Mouse (Mus musculus) spleen, adult 10 weeks (tissue): ENCODE measurements around the gene Retreg3. TPM values are rescaled to one million over a fixed set of nuclear protein-coding genes. Genes with fewer than 3 reads are reported as not detected.

Experiments used
- polyA plus RNA-seq: library from polyadenylated mRNA; stranded (reverse); fragments of 350-450 nt; fragmentation: Illumina TruSeq; extraction: RNeasy Lipid Tissue Mini Kit (QIAGEN cat#74804); gene quantifications from one replicate; pipeline ENCODE4 v1.2.3, GENCODE M21; 2015; ENCODE audit warnings: low replicate concordance; ENCODE audit not compliant: insufficient read depth

The Retreg3 gene
- polyA plus RNA-seq, result 94.9 TPM

DNA sequence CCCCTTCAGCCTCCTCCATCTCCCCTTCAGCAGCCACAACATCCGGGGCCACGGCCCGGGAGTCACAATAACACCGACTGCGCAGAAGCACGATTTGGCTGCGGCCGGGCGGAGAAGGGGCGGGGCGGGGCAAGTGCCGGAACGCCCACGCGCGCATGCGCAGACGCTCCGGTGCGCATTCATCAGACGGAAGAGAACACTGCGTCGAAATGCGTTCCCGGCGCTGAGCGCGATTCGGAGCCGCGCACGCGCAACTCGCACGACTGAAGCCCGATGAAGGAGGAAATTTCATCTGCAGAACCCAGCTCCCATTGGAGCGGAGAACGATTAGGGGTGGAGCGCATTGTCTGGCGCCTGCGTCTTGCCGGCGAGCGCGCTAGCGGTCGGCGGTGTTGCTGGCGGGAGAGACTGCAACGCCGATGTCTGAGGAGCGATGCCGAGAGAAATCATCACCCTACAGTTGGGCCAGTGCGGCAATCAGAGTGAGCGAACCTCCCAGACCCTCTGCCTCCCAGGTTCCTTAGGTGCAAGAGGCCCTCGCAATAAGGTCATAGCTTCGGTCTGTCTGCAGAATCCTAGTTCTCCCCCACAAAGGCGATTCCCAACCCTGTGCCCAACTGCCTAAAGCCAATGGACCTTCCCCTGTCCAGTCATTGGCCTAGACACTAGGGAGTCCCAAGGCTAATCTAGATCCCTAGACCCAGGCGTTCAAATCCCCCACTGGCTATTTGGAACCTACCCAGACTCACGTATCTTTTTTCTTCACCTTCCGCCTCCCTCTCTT lies at the start of gene Retreg3, which contains the start of gene Tubg1:
TSS of gene Retreg3 (minus strand) at position 133 of the 784 bp plus-strand sequence.
TSS of gene Tubg1 (plus strand) at position 178 of the 784 bp plus-strand sequence.

GRCm38 (mm10) chr11:101155728-101156371 lies 36.2 kb upstream of the Retreg3 start, which contains the start of gene Tubg2:
Gene Tubg2 (plus strand): TSS chr11:101155907.

GRCm38 (mm10) chr11:101095314-101096024 lies 24.2 kb downstream of the Retreg3 start, which contains the start of gene Psmc3ip:
Gene Psmc3ip (minus strand): TSS chr11:101095436.

DNA sequence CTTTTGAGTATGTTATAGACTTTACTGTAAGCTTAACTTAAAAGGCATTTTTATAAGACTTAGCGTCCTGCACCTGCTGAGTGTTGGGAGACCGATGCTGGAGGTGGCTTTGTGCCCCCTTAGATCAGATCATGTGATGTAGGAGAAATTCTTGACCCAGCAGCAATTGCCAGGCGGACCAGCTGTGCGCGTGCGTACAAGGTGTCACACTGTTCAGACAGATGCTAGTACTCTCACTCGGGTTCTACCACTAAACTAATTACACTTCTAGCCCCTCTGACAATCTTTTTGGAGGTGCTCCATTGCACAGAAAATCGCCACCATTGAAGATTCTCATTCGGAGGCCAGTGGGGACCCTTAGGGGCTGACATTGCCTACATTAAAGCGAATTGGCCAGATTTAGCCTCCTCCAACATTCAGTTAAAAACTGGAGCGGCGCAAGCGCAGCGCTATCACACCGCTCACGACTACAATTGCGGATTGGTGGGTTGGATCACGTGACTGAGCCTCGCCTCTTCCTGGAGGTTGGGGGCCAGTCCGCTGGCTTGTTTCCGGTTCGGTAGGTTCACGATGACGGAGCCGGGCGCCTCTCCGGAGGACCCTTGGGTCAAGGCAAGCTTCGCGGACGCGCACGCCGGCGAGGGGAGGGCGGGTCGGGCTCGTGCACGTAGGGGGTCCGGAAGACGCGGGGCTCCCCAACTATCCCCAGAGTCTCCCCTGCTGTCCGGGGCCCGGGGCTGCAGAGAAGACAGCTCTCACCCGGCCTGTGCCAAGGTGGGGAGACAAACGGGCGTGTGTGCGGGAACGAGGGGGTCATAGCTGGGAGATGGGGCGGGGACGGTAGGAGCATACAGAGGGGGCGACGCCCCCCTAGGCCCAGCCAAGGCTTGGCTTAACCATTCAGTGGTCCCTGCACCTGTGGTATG lies 32.7 kb downstream of the Retreg3 start, which contains the start of gene Mlx:
TSS of gene Mlx (plus strand) at position 522 of the 926 bp plus-strand sequence.

GRCm38 (mm10) chr11:101082208-101083082 lies 37.2 kb downstream of the Retreg3 start, which contains the start of gene Coasy:
Gene Coasy (plus strand): TSS chr11:101082565.

GRCm38 (mm10) chr11:101078121-101078520 lies 41.6 kb downstream of the Retreg3 start, which contains the start of gene Hsd17b1:
Gene Hsd17b1 (plus strand): TSS chr11:101078411.

DNA sequence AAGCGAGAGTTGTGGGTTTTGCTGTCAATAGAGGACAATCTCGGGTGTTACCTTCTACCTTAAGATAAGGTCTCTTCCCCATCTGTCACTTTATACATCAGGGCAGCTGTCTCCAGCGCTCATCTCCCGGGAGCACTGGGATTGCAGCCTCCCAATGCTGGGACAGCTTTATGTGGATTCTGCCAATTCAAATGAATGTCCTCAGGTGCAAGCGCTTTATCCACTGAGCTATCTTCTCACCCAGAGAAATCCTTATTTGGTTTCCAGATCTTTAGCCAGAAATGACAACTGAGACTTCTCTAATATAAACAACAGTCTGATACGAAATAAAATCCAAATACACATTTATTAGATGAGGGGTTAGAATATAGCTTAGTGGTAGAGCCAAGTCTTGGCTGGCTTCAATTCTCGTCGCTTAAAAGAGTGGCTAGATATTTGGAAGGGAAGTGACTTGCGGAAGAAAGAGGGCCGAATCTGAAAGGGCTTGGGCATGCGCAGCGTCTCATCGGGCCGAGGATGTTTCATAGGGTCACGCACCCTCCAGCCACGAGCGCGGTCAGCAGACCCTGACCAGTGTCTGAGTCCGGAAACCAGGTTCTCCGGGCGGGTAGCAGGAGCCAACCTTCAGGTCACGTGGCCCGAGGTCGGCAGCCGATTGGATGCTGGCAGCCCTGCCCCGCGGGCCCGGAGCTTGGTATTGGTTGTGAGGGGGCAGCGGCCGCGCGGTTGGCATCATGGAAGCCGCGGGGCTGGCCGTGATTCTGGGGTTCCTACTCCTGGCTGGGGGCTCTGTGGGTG lies 50.1 kb downstream of the Retreg3 start, which contains the start of gene Naglu:
TSS of gene Naglu (plus strand) at position 622 of the 798 bp plus-strand sequence.

Other genes starting within 250 kb of the Retreg3 start
- 99.4 TPM for gene Stat3, start 180.4 kb downstream of the Retreg3 start, polyA plus RNA-seq
- gene Cavin1, start 149.0 kb downstream of the Retreg3 start, polyA plus RNA-seq, result 27.5 TPM
- 47.4 TPM for gene Atp6v0a1, start 110.4 kb downstream of the Retreg3 start, polyA plus RNA-seq
- 6.9 TPM for gene Naglu, start 49.9 kb downstream of the Retreg3 start, polyA plus RNA-seq
- 0.70 TPM for gene Hsd17b1, start 41.5 kb downstream of the Retreg3 start, polyA plus RNA-seq
- gene Coasy, start 37.3 kb downstream of the Retreg3 start, polyA plus RNA-seq, result 10.9 TPM
- gene Mlx, start 32.6 kb downstream of the Retreg3 start, polyA plus RNA-seq, result 64.9 TPM
- gene Psmc3ip, start 24.5 kb downstream of the Retreg3 start, polyA plus RNA-seq, result 5.5 TPM
- gene Tubg1, start within 50 bp of the Retreg3 start, polyA plus RNA-seq, result 7.7 TPM
- gene Tubg2, start 36.0 kb upstream of the Retreg3 start, polyA plus RNA-seq, result 1.6 TPM
- gene Cntnap1, start 50.6 kb upstream of the Retreg3 start, polyA plus RNA-seq, result 0.69 TPM
- 0.40 TPM for gene Plekhh3, start 51.5 kb upstream of the Retreg3 start, polyA plus RNA-seq
- gene Ccr10, start 55.5 kb upstream of the Retreg3 start, polyA plus RNA-seq, result not detected
- gene Ezh1, start 106.6 kb upstream of the Retreg3 start, polyA plus RNA-seq, result 58.1 TPM
- gene Ramp2, start 126.1 kb upstream of the Retreg3 start, polyA plus RNA-seq, result 39.4 TPM
- 112 TPM for gene Vps25, start 133.8 kb upstream of the Retreg3 start, polyA plus RNA-seq
- 1.3 TPM for gene Wnk4, start 140.7 kb upstream of the Retreg3 start, polyA plus RNA-seq
- gene Cntd1, start 159.1 kb upstream of the Retreg3 start, polyA plus RNA-seq, result 1.3 TPM
- gene Coa3, start 159.2 kb upstream of the Retreg3 start, polyA plus RNA-seq, result 44.5 TPM
- gene Becn1, start 182.4 kb upstream of the Retreg3 start, polyA plus RNA-seq, result 156 TPM
- 225 TPM for gene Psme3, start 196.3 kb upstream of the Retreg3 start, polyA plus RNA-seq
- gene Aoc2, start 205.2 kb upstream of the Retreg3 start, polyA plus RNA-seq, result 5.3 TPM
- 1.8 TPM for gene Aoc3, start 210.7 kb upstream of the Retreg3 start, polyA plus RNA-seq
- gene G6pc, start 247.7 kb upstream of the Retreg3 start, polyA plus RNA-seq, result not detected